Mouse (Mus musculus): Measurements from ENCODE around the gene Atp5j. TPM values are rescaled to one million over a fixed set of nuclear protein-coding genes. Genes with fewer than 3 reads are reported as not detected.

Gene Atp5j
- polyA plus RNA-seq, 1 experiment from 2014 or later: 903 TPM

GRCm38 (mm10) chr16:84835823-84836743, 658 bp upstream of the Atp5j start:
- Histone ChIP-seq H3K36me3 (peaks cover 25% of the 10 kb centered on the region), H3K9ac (peak overlapping the region; percentile 97), H3K4me1 (peaks cover 19% of the 10 kb centered on the region), H3K27ac (peak overlapping the region; percentile 98), H3K4me3 (peak overlapping the region; percentile 91), H3K4me2 (replicated peaks) (peak overlapping the region; percentile 79), H3K27me3 (no peaks in the 10 kb centered on the region), H3K9me3 (no peaks in the 10 kb centered on the region)
- WGBS: 7% methylated on average over 29 of the region's 29 CpGs
- ATAC-seq (ENCODE audit: low FRiP score, low read depth): peak; percentile 7; the same call in 1 of the 2 replicates

DNA sequence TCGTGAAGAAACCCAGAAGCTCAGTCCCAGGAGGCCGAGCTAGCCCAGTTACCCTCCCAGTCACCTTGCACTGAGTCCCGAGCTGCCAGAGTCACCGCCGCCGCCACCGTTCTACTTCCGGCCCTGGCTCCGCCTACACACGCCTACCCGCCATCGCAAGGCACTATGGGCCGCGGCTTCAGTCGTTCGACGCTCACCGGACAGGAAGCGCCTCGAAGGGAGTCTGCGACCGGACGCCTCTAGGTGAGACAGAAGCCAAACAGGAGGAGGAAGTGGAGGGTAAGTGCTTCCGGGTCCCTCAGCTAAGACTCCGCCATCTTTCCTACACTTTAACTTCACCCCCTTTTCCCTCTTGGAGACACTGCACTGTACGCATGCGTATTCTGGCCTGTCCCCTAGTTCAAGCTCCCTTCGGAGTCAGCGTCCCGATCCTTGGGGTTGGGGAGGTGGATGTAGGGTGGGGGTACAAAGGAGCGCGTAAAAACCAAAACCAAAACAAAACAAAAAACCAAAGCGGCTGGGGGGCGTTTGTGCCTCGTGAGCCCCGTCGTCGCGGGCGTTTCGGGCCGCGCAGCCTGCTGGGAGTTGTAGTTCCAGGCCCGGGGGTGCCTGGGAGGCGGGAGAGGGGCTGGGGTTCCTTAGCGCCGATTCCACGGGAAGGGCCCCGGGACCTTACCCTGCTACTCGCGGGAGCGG, 532 bp downstream of the Atp5j start, which contains the start of gene Gabpa:
Gene Gabpa (plus strand): TSS at position 181 of the 696 bp plus-strand sequence.
- Histone ChIP-seq H3K27ac (peak within 1 kb of the TSS; percentile 98), H3K4me3 (peak within 1 kb of the TSS; percentile 91), H3K4me1 (peaks cover 19% of the 10 kb centered on the region), H3K4me2 (replicated peaks) (peak within 1 kb of the TSS; percentile 79), H3K9ac (peak within 1 kb of the TSS; percentile 97), H3K9me3 (no peaks in the 10 kb centered on the region), H3K27me3 (no peaks in the 10 kb centered on the region), H3K36me3 (peaks cover 28% of the 10 kb centered on the region)
- ATAC-seq (ENCODE audit: low FRiP score, low read depth): peak; percentile 96
- under 1% methylated on average over 46 of the region's 52 CpGs for WGBS

GRCm38 (mm10) chr16:84834344-84834743, 1.1 kb downstream of the Atp5j start:
- H3K4me1 ChIP-seq: peaks cover 19% of the 10 kb centered on the region
- peak overlapping the region; percentile 91 for H3K4me3 ChIP-seq
- peaks cover 30% of the 10 kb centered on the region for H3K36me3 ChIP-seq
- no peak for ATAC-seq (ENCODE audit: low FRiP score, low read depth)
- H3K27me3 ChIP-seq: no peaks in the 10 kb centered on the region
- H3K27ac ChIP-seq: peak overlapping the region; percentile 98
- H3K9ac ChIP-seq: peak overlapping the region; percentile 97
- H3K4me2 ChIP-seq (replicated peaks): peak overlapping the region; percentile 79
- H3K9me3 ChIP-seq: no peaks in the 10 kb centered on the region
- 1% methylated on average over 22 of the region's 22 CpGs for WGBS

GRCm38 (mm10) chr16:84832736-84833135, 2.7 kb downstream of the Atp5j start:
- Histone ChIP-seq H3K27me3 (no peaks in the 10 kb centered on the region), H3K4me2 (replicated peaks) (no peak overlapping the region), H3K36me3 (peaks cover 42% of the 10 kb centered on the region), H3K9ac (no peak overlapping the region), H3K9me3 (no peaks in the 10 kb centered on the region), H3K27ac (no peak overlapping the region), H3K4me1 (peaks cover 19% of the 10 kb centered on the region), H3K4me3 (no peak overlapping the region)
- 96% methylated on average over 5 of the region's 5 CpGs for WGBS
- no peak for ATAC-seq (ENCODE audit: low FRiP score, low read depth)

GRCm38 (mm10) chr16:84831696-84832095, 3.7 kb downstream of the Atp5j start:
- 87% methylated on average over 5 of the region's 5 CpGs for WGBS
- Histone ChIP-seq H3K9ac (0 out of 2 replicates have a peak overlapping the region, but pooled peaks have one; percentile 35), H3K4me1 (peaks cover 12% of the 10 kb centered on the region), H3K4me2 (replicated peaks) (no peak overlapping the region), H3K36me3 (peaks cover 52% of the 10 kb centered on the region), H3K9me3 (no peaks in the 10 kb centered on the region), H3K27me3 (no peaks in the 10 kb centered on the region), H3K27ac (no peak overlapping the region), H3K4me3 (no peak overlapping the region)
- ATAC-seq (ENCODE audit: low FRiP score, low read depth): no peak

- no peak overlapping the region for H3K27ac ChIP-seq
- H3K4me3 ChIP-seq: no peak overlapping the region
- H3K36me3 ChIP-seq: peaks cover 75% of the 10 kb centered on the region
- H3K9me3 ChIP-seq: no peaks in the 10 kb centered on the region
- H3K9ac ChIP-seq: no peak overlapping the region
- ATAC-seq (ENCODE audit: low FRiP score, low read depth): no peak
- no peaks in the 10 kb centered on the region for H3K4me1 ChIP-seq
- 81% methylated on average over 6 of the region's 6 CpGs for WGBS
- H3K4me2 ChIP-seq (replicated peaks): no peak overlapping the region
- no peaks in the 10 kb centered on the region for H3K27me3 ChIP-seq
These were observed 10.4 kb downstream of the Atp5j start for GRCm38 (mm10) chr16:84825009-84825408.

DNA sequence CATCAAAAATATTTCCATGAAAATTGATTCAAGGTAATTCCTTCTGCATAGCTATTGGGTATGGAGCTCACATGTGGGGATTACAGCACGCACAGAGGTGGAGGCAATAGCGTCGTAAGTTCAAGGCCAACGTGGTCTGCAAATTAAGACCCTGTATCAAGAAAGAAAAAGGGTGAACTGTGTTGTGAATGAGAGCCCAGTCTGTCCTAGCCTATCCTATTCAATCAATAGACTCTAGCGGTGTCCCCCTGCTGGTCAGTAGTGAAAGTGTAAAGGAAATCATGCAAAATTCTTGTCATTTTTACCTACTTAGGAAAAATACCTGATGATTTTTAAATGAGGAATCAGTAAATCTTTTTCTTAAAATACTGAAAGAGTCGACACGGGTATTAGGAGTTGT, 18.0 kb downstream of the Atp5j start:
- Histone ChIP-seq H3K36me3 (peaks cover 9% of the 10 kb centered on the region; the same call in 1 of the 2 replicates), H3K4me1 (no peaks in the 10 kb centered on the region), H3K9me3 (no peaks in the 10 kb centered on the region), H3K27ac (no peak overlapping the region), H3K4me2 (replicated peaks) (no peak overlapping the region), H3K9ac (no peak overlapping the region), H3K27me3 (no peaks in the 10 kb centered on the region), H3K4me3 (no peak overlapping the region)
- no peak for ATAC-seq (ENCODE audit: low FRiP score, low read depth)
- 36% methylated on average over 7 of the region's 7 CpGs for WGBS

DNA sequence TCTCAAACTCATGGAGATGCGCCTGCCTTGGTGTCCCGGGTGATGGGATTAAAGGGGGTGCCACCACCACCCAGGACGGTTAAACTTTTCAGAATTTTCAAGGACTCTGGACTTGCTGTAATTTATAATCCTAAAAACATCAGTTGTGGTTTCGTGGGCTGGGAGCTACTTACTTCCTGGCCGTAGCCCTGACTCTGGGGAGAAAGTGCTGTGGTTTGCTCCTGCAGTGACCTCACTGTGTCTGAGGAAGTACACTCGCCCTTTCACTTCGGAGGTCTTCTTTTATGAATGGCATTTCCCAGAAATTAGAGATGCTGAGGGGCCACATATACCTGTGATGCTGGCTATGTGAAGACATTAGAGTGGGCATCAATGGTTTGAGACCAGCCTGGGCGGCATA, 20.9 kb downstream of the Atp5j start:
- no peak overlapping the region for H3K27ac ChIP-seq
- H3K36me3 ChIP-seq: no peaks in the 10 kb centered on the region
- WGBS: 74% methylated on average over 8 of the region's 8 CpGs
- ATAC-seq (ENCODE audit: low FRiP score, low read depth): no peak
- no peak overlapping the region for H3K4me3 ChIP-seq
- no peak overlapping the region for H3K9ac ChIP-seq
- no peak overlapping the region for H3K4me2 ChIP-seq (replicated peaks)
- no peaks in the 10 kb centered on the region for H3K27me3 ChIP-seq
- no peaks in the 10 kb centered on the region for H3K4me1 ChIP-seq
- H3K9me3 ChIP-seq: no peaks in the 10 kb centered on the region

- no peak for ATAC-seq (ENCODE audit: low FRiP score, low read depth)
- Histone ChIP-seq H3K9me3 (no peaks in the 10 kb centered on the region), H3K4me1 (no peaks in the 10 kb centered on the region), H3K36me3 (no peaks in the 10 kb centered on the region), H3K27me3 (no peaks in the 10 kb centered on the region), H3K27ac (no peak overlapping the region), H3K9ac (0 out of 2 replicates have a peak overlapping the region, but pooled peaks have one; percentile 19), H3K4me3 (no peak overlapping the region), H3K4me2 (replicated peaks) (no peak overlapping the region)
- 77% methylated on average over 8 of the region's 8 CpGs for WGBS
These were observed 21.6 kb downstream of the Atp5j start for GRCm38 (mm10) chr16:84813852-84814251.

GRCm38 (mm10) chr16:84810254-84810653, 25.2 kb downstream of the Atp5j start:
- no peaks in the 10 kb centered on the region for H3K4me1 ChIP-seq
- H3K9ac ChIP-seq: no peak overlapping the region
- no peaks in the 10 kb centered on the region for H3K36me3 ChIP-seq
- H3K27me3 ChIP-seq: no peaks in the 10 kb centered on the region
- WGBS: 88% methylated on average over 1 of the region's 1 CpGs
- no peak overlapping the region for H3K27ac ChIP-seq
- no peak overlapping the region for H3K4me3 ChIP-seq
- H3K9me3 ChIP-seq: no peaks in the 10 kb centered on the region
- H3K4me2 ChIP-seq (replicated peaks): no peak overlapping the region
- no peak for ATAC-seq (ENCODE audit: low FRiP score, low read depth)

DNA sequence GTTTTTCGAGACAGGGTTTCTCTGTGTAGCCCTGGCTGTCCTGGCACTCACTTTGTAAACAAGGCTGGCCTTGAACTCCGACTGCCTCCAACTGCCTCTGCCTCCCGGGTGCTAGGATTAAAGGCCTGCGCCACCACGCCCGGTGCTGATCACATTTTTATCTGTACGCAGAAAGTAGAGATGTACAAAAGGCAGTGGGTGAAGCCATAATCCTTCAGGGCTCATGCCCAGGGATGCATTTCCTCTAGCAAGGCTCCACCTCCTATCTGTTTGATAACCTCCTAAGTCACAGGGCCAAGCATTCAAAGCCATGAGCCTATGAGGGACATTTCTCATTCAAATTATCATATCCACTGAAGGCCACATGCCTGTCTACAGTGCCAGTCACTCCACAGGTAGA, 27.6 kb downstream of the Atp5j start:
- ATAC-seq (ENCODE audit: low FRiP score, low read depth): no peak
- no peak overlapping the region for H3K27ac ChIP-seq
- H3K36me3 ChIP-seq: no peaks in the 10 kb centered on the region
- no peaks in the 10 kb centered on the region for H3K9me3 ChIP-seq
- H3K4me3 ChIP-seq: no peak overlapping the region
- no peak overlapping the region for H3K9ac ChIP-seq
- H3K27me3 ChIP-seq: no peaks in the 10 kb centered on the region
- H3K4me1 ChIP-seq: no peaks in the 10 kb centered on the region
- 93% methylated on average over 7 of the region's 7 CpGs for WGBS
- no peak overlapping the region for H3K4me2 ChIP-seq (replicated peaks)

- Histone ChIP-seq H3K4me3 (no peak overlapping the region), H3K9me3 (no peaks in the 10 kb centered on the region)
- 95% methylated on average over 3 of the region's 3 CpGs for WGBS
These were observed 29.2 kb downstream of the Atp5j start for GRCm38 (mm10) chr16:84806175-84806574.

More at GRCm38 (mm10) chr16:84806175-84806574, 29.2 kb downstream of the Atp5j start:
- H3K9ac ChIP-seq: no peak overlapping the region
- no peak overlapping the region for H3K4me2 ChIP-seq (replicated peaks)
- ATAC-seq (ENCODE audit: low FRiP score, low read depth): no peak
- no peaks in the 10 kb centered on the region for H3K4me1 ChIP-seq
- H3K27me3 ChIP-seq: no peaks in the 10 kb centered on the region
- H3K36me3 ChIP-seq: no peaks in the 10 kb centered on the region
- H3K27ac ChIP-seq: no peak overlapping the region
